Mouse (Mus musculus) embryo, embryonic 11.5 days (tissue): Measurements from ENCODE around the gene Crhr2.

Experiments used
- DNase-seq: peaks from one replicate; pipeline ENCODE4 v3.0.0-alpha.2; 2012; ENCODE audit warnings: low read depth, low spot score

Crhr2 gene

DNA sequence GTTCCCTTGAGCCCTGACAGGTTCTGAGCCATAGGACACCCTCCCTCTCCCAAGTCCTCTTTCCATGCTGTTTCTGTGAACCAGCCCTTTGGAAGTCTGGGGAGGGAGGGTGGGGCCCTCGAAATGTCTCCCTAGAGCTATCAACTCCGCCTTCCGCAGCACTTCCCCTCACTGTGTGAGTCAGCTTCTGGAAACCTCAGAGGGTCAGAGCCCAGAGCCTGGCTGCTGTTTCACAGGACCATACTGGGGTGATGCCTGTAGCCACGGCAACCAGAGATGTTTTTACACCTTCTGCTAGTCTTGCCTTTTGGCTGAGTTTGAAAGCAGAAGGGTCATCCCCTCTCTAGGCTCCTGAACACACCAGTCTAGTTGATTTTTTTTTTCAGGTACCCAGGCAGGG lies 9.8 kb downstream of the Crhr2 start:
- DNase-seq, result no peak

DNA sequence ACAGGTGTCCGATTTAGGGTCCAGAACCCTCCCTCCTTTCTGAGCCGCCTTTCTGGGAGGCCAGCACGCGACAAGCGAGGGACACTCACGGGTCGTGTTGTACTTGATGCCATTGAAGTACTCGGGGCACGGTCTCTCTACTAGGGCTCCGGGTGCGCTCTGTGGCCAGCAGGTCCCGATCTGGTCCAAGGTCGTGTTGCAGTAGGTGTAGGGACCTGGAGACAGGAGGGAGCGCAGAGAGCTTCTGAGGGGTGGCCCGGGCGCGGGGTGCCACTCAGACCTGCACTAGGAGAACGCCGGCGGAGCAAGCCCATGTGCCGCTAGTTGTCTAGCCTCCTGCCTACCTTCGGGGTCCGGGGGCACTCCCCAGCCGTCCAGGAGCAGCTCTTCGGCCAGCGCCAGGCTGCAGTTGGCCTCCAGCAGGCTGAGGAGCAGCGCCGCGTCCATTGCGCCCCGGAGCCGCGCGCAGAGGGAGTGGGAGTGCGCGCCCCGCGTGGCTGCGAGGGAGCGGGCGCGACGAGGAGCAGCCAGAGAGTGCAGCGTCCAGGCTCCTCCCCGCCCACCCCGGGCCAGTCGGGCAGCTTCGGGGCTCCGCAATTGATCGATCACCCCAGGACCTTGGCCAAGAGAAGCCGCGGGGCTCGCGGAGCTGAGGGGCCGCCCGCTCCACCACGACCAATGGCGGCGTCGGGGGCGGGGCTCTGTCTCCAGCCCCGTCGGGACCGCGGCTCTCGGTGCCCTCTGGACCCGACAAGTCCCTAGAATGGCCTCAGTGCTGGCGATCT lies 15.3 kb downstream of the Crhr2 start:
- no peak for DNase-seq

DNA sequence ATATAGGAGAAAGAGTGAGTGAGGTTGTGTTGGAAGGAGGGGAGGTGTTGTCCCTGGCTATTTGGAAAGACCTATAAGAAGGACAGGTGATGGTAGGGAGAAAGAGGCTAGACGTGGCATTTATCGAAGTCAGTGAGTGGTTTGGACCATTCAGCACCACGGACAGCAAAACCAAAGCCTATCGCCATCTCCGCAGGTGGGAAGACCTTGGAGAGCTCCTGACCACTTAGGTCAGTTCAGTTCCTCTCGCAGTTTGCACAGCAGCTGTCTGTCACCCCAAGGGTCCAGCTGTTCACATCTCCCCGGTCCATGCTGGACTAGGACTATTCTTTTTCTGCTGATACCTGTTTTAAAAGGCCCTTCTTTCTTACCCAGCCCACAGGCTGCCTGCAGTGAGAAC lies 24.5 kb downstream of the Crhr2 start:
- DNase-seq, result peak; percentile 55

DNA sequence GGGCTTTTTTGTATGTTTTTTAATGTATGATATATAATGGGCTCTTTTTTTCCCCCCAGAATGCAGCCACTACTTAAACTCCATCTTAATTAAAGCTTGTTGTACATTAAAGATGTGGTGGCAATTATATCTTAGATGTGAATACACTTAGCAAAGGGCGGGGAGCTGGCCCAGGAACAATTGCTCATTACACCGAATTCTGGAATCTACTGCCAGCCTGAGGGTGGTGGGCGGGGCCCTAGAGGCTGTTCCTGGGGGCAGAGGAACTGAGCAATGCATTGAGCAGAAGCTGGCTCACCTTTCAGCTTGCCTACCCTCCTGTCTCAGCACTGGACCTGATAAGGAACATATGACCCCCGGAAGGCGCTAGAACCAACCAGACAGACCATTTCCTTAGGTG lies 34.2 kb downstream of the Crhr2 start:
- DNase-seq, result no peak

DNA sequence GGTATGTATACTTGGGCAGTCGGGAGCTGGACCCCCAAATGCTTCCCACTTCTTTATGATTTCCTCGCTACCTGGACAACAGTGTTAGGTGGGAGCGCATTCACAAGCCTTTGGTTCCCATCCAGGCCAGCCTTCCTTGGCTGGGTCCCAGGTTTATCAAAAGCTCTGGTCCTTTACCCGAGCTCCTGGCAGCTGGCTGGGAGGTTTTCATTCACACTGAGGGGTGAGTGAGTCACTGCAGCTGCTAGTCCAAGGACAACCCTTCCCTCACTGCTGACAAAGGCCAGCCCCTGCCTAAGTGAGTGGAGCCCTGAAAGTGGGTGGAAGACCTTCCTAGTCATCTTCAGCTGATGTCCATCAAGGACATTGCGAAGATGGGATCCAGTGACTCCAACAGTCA lies 34.8 kb downstream of the Crhr2 start:
- no peak for DNase-seq

DNA sequence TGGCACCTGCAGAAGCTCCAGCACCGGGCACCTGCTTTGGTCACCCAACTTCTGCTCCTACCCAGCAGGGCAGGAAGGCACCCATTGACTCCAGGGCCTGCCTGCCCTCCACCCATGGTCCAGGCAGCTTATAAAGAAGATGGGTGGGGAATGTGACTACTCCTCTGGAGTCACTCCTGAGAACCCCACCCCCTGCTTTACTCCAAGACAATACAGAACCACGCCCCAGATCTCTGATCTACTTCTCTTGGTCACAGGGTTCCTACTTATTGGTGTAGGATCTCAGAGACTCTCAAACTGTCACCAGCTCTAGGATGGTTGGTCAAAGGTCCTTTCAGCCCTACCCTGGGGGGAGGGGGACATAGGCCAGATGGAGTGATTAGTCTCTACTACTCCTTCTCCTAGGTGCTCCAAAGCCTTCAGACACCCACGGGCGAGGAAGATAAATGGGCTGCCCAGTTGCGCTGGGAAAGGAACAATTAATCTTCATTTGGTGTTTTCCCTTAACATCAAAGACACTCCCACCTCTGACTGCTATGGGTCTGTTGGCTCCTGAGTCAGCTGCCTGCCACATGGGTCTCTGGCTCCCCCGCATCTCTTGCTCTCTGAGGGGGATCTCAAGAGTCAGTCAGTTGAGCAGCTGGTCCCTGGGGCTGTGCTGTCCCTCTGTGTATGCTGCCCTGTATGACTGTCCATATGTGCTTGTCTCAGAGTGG lies 39.2 kb downstream of the Crhr2 start:
- DNase-seq, result no peak

DNA sequence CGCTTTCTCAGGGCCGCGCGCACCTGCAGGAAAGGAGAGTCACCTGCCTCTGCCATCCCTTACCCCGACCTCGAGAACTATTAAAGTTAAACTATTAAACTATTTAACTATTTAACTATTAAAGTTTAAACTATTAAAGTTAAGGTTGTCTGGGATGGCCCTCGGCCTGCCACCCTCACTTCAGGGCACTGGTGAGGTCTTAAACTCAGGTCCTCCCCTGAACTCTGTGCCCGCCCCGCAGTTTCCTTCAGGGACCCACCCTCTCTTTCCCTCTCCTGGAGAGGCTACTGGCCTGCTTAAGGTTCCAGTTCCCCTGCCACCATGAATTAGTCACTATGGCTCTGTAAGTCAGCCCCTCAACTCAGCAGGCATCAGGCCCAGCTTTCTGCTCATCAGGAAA lies 41.4 kb downstream of the Crhr2 start:
- no peak for DNase-seq

DNA sequence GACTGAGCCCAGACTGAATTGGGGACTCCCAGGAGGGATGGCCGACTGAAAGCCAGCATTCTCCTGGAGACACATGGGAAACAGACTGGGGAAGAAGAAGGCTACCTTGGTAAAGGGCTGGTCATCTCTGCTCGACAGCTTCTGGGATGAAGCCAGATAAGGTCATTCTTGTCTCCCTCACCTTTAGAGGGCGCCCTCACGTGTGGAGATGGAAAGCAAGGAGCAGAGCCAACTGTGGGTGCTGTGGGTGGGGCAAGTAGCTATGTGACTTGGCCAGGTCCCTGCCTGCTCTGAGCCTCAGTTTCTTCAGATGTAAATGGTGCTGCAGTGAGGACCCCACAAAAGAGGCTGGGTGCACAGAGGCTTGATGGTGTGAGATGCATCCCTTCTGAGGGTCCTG lies 42.2 kb downstream of the Crhr2 start:
- DNase-seq, result no peak

DNA sequence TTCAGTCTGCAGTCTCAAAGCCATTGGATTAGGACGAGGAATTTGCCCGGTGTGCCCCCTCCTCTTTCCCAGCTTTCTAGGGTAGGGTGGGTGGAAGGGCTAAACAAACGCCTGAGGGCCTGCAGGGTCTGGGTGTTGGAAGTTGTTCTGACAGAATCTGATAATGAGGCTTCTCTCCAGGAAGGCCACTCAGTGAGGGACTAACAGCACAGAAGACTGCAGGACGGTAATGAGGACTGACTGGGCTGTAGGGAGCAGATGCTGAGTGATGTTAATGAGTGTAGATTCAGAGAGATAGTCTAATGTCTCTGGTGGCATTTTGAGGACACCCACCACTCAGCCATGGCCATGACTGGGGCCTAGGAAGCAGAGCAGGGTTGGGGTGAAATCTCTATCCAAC lies 45.5 kb downstream of the Crhr2 start:
- DNase-seq, result no peak

DNA sequence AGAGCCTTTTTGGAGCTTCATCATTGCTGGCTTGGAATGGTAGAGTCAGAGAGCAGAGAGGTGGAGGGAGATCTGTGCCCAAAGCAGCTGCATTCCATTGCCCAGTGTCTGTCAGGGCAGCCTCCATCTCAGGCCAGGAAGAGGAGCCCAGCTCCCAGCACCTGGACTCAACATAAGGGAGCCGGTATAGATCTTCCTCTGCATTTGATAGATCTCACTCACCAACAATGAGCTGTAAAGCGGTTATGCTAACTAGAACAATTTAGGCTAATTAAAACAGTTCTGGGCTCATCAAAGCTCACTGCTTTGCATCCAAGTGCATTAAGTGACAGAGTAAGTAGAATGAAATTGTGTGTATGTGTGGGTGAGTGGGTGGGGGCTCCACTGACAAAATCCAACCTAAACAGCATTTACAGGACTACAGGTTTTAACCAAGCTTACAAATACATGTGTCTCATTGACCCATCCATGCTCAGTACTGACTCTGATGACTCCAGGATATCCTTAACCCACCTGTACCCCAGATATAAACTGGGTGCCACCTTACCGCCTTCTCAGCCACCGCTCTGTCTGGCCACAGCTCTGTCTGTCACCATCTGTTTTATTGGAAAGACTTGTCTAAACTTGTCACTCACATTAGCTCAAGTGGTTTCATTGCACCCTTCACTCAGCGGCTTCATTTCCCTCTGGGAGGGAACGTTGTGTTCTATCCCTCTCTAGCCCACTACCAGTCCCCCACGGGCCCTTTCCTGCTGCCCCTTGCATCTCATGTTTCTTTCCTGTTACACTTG lies 50.4 kb downstream of the Crhr2 start:
- DNase-seq, result no peak

DNA sequence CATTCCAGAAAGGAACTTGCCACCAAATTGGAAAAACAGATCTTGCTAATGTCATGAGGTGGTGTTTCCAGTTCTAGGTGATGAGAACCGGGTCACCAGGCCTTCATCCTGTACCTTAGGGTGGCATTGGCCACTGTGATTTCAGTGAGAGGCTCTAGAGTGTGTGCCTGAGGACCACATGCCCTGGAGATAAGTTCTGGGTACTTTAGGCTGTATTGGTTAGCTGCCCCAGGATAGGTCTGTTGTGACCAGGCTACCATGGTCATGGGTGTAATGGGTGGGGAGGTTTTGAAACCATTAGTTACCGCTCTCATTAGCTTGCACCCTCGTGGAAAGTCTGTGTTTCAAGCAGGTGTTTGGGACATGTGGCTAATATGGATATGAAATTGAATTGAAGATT lies 51.4 kb downstream of the Crhr2 start:
- DNase-seq, result no peak

DNA sequence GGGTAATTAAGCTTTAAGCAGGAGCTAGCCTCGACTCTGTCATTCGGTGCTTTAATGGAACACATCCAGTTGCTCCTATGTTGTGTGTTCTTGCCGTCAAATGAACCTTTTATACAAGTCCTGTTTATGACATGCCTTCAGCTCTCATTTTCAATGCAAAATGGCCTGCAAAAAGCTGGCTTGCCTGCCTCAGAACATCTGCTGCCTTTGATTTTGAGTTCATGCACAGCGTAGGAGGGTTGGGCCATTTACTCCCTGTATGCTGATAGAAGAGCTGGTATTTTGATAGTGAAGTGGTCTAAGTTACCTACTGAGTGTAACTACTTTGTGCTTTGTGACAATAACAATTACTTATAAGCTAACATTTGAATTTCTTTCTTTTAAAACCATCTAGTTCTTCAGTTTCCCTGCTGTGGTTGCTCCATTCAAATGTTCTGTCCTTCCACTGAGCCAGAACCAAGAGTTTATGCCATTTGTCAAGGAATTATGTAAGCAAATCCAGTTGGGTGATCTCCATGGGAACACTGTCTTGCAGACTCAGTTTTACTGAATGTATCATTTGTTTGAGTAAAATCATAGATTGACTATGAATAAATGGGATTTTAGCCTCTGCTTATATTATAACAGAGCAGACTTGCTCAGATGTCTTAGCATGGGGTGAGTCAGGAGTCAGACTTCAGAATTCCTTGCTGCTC lies 56.1 kb downstream of the Crhr2 start:
- DNase-seq, result no peak

DNA sequence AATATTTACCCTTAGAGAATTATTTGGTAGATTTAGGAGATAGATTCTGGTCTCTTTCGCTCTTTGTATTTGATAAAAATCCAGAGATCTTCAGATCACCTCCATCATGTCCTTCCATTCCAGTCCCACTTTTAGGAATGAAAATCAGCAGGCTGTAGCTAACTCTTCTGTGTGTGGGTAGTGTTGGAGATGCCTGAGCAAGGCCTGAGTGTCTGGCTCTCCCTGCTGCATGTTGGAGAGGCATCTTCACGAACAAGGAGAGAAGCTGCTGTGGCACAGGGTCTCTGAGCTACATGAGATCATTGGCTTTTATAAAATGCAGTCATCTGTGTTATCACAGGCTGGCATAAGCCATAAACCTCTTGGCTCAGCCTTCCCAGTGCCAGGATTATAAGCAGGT lies 66.9 kb downstream of the Crhr2 start:
- DNase-seq, result no peak

DNA sequence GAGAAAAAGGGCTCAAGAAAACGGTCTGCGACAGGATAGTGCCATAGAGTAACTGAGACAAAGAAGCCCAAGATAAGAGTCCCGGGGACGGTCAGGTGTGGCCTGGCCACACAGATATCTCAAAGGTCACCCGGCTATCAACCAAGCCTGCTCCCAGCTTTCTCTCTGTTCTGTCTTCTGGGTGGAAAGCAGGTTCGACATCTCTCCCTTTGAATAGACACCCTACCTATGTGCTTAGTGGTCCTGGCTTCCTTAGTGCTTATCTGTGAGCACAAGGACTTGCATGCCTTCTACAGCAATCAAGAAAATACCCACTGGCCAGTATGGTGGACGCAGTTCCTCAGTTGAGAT lies 68.4 kb downstream of the Crhr2 start:
- DNase-seq, result no peak

DNA sequence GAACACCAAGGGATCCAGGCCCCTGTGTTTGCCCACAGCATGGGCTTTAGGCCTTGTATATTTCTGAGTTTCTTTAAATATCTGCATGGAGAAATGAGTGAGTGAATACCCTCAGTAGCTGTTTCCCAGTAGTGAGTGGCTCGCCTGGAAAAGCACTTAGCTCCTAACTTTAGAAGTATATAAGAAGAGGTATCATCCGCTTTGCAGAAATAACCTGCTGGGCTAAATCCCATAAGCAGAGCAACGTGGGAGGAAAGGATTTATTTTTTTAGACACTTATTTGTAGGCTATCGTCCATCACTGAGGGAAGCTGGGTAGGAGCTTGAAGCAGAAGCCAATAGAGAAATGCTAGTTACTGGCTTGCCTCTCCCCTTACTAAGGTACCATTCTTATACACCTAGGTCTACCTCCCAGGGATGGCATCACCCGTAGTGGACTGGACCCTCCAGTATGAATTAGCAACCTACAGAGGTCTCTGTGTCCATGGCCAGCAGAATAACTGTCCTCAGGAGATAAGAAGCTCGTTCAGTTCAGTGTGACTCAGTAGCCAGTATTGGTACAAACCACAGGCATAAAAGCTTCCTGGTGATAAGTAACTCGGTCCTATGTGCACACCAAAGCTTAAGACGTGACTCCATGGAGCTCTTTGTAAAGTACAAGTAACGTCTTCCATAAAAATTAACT lies 68.9 kb downstream of the Crhr2 start:
- DNase-seq, result no peak

DNA sequence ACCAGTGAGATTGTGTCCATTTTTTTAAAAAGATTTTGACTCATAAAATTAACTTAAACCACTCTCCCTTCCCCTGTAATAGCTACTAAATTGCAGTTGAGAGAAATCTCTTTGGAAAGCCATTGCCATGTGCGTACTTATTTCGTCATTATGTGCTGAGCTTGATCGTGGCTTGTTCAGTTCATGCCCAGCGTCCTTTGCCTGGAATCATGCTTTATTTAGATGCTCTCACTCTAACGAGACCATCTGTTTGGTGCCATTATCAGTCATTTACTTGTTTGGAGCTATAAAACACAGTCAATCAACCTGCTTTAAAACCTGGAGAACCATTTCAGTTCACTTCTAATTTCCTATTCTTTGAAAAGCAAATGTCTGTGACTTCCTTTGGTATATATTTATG lies 70.6 kb downstream of the Crhr2 start:
- DNase-seq, result no peak

DNA sequence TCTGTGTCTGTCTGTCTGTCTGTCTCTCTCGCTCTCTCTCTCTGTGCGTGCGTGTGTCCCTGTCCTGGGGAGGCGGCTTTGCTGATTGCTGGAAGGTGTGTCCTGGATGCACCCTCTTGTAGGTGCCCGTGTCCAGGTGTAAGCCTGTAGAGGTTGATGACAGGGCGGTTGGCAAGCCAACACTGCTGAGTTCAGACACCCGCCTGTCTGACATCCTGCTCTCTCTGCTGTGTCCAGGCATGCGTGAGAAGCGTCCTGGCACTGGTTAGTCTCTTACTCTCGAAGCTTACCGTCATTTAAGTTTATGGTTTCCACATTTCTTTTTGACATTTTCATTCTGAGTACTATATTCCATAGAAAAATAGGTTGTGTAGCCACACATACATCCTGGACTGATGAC lies 71.5 kb downstream of the Crhr2 start:
- no peak for DNase-seq

DNA sequence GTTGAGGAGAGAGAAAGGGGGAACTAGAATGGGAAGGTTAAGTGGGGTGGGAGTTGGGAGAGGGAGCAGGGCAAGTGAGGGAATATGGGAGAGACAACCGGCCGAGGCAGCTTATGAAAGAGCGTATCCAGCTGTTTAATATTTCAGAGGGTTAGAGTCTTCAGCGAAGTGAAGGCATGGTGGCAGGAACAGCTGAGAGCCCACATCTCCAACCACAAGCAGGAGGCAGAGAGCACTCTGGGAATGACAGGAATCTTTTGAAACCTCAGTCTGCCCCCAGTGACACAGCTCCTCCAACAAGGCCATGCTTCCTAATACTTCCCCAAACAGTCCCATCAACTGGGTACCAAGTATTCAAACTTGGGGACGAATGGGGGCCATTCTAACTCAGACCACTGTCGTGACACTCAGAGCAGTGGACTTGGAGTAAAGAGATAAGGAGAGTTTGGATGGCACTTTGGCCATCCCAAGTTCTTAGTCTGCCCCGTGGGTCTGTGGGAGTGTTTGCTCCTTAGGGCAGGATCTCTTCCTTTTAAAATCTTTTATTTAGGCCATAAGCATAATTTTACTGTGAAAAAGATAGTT lies 72.5 kb downstream of the Crhr2 start:
- DNase-seq, result no peak

DNA sequence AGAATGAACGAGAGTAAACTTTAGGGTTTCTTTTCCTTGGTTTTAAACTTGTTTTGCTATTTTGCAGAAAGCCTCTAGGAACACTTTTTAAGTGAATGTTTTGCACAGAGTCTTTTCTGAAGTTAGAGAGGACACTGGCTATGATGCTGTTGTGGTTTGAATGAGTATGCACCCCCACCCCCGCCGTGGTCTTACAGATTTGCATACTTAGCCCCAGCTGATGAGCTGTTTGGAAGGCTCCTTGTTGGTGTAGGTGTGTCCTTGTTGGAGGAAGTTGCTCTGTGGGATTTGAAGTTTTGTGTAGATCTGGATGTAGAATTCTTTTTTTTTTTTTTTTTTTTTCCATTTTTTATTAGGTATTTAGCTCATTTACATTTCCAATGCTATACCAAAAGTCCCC lies 75.4 kb downstream of the Crhr2 start:
- DNase-seq, result no peak

DNA sequence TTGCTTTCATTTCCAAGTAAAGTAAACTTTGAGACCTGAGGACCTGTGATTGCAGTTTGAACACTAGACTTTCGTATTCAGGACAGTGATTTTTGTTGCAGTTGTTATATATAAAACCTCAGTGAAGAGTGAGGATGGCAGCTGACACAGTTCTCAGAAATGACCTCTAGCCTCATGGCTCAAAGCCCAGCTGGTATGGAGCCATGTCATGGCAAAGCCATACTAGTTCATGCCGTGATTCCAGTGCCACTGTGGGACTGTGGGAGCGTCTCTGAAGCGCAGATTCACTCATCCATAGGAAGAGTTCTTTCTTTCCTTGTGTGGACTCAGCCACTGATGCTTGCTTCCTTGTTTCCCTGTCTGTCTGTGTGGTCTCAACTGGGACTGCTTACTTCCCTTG lies 78.3 kb downstream of the Crhr2 start:
- no peak for DNase-seq

DNA sequence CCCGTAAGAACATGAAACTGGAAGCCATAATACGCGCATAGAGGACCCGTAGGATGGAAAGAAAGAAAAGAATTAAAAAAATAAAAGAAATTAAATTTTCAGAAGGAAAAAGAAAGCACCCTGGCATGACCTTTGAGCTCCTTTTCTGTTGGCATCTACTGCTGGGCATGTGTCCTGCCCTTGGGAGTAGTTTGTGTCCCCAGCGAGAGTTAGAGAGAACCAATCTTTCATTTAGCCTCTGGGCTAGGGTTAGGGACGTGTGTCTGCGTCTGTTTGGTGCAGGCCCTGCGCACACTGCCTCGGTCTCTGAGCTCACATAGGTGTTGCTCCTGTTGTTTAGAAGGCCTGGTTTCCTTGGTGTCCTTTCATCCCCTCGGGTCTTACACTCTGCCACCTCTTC lies 83.6 kb downstream of the Crhr2 start:
- no peak for DNase-seq
